Mouse (Mus musculus) intestine, postnatal 0 days (tissue): Measurements from ENCODE around the gene Capn11. TPM values are rescaled to one million over a fixed set of nuclear protein-coding genes. Genes with fewer than 3 reads are reported as not detected.

Source experiments
- ATAC-seq: fragments of 200-750 bp; cut with Nextera tagmentation; 2 replicates; pipeline ENCODE4 v1.8.0; 2017; ENCODE audit warnings: mild to moderate bottlenecking, moderate TSS enrichment, moderate library complexity
- H3K27ac ChIP-seq: fragments of 300-500 bp; sonication (generic); 2 replicates; pipeline ENCODE4 v1.5.1; 2014; ENCODE audit warnings: mild to moderate bottlenecking, low read depth, low read length, moderate library complexity
- H3K27me3 ChIP-seq: fragments of 300-500 bp; sonication (generic); replicated peaks from 2 replicates; pipeline ENCODE4 v1.6.1; 2014; ENCODE audit warnings: low read length, mixed read lengths; ENCODE audit not compliant: control insufficient read depth, insufficient read depth
- H3K36me3 ChIP-seq: fragments of 300-500 bp; sonication (generic); 2 replicates; pipeline ENCODE4 v1.6.1; 2014; ENCODE audit warnings: mild to moderate bottlenecking, moderate library complexity; ENCODE audit not compliant: control insufficient read depth, insufficient read depth
- H3K4me1 ChIP-seq: fragments of 300-500 bp; sonication (generic); replicated peaks from 2 replicates; pipeline ENCODE4 v1.6.1; 2014; ENCODE audit warnings: antibody characterized with exemption, low read length, mixed read lengths; ENCODE audit not compliant: control insufficient read depth, insufficient read depth
- H3K4me2 ChIP-seq: fragments of 300-500 bp; sonication (generic); replicated peaks from 2 replicates; pipeline ENCODE4 v1.6.1; 2014; ENCODE audit warnings: low read depth, mild to moderate bottlenecking, moderate library complexity
- H3K4me3 ChIP-seq: fragments of 300-500 bp; sonication (generic); 2 replicates; pipeline ENCODE4 v1.5.1; 2014; ENCODE audit warnings: low read depth, low read length
- H3K9ac ChIP-seq: fragments of 300-500 bp; sonication (generic); 2 replicates; pipeline ENCODE4 v1.6.1; 2014; ENCODE audit warnings: mild to moderate bottlenecking, low read depth, low read length
- H3K9me3 ChIP-seq: fragments of 300-500 bp; sonication (generic); 2 replicates; pipeline ENCODE4 v1.6.1; 2016; ENCODE audit warnings: mixed run types; ENCODE audit not compliant: control insufficient read depth
- CTCF ChIP-seq: sonication (generic); IDR thresholded peaks from 2 replicates; pipeline ENCODE4 v1.5.1; 2016; ENCODE audit warnings: low read depth, mild to moderate bottlenecking, control low read depth, antibody characterized with exemption, moderate library complexity
- WGBS: fragments of 180-500 bp; shearing (Covaris S2); extraction: QIAGEN DNeasy Blood & Tissue Kit; methylation state at CpG from one replicate; pipeline ENCODE4 v1.1.7; 2014; 5-methylcytosine and 5-hydroxymethylcytosine counted together
- polyA plus RNA-seq: library from polyadenylated mRNA; unstranded; fragments of >200 nt; fragmentation: Nextera tagmentation; extraction: Ambion mirVana; gene quantifications from 2 replicates; pipeline ENCODE4 v1.2.1, GENCODE M21; 2015

Capn11 gene
- polyA plus RNA-seq, 1 experiment from 2014 or later: not detected

- TF ChIP-seq CTCF: no peak
- Histone ChIP-seq H3K4me1 (peaks cover 15% of the 10 kb centered on the region), H3K27ac (no peak overlapping the region)
Observed at GRCm38 (mm10) chr17:45591701-45592605, 67.2 kb downstream of the Capn11 start.

GRCm38 (mm10) chr17:45590410-45590809 is 68.7 kb downstream of the Capn11 start:
- WGBS: 77% methylated on average over 6 of the region's 6 CpGs
- H3K9me3 ChIP-seq: no peaks in the 10 kb centered on the region
- no peak overlapping the region for H3K4me2 ChIP-seq
- peaks cover 15% of the 10 kb centered on the region for H3K4me1 ChIP-seq
- no peak overlapping the region for H3K9ac ChIP-seq
- H3K36me3 ChIP-seq: peaks cover 29% of the 10 kb centered on the region; the same call in 1 of the 2 replicates
- ATAC-seq: no peak
- H3K27ac ChIP-seq: no peak overlapping the region
- no peak overlapping the region for H3K4me3 ChIP-seq
- no peak for TF ChIP-seq CTCF
- H3K27me3 ChIP-seq: no peaks in the 10 kb centered on the region

More at GRCm38 (mm10) chr17:45591701-45592605, 67.2 kb downstream of the Capn11 start:
- ATAC-seq: no peak
- Histone ChIP-seq H3K27me3 (no peaks in the 10 kb centered on the region), H3K36me3 (peaks cover 26% of the 10 kb centered on the region; the same call in 1 of the 2 replicates), H3K9me3 (no peaks in the 10 kb centered on the region), H3K4me2 (peak overlapping the region; percentile 24), H3K9ac (no peak overlapping the region), H3K4me3 (no peak overlapping the region)
- WGBS: 53% methylated on average over 16 of the region's 16 CpGs

GRCm38 (mm10) chr17:45589844-45590243 is 69.3 kb downstream of the Capn11 start:
- no peak overlapping the region for H3K27ac ChIP-seq
- H3K9me3 ChIP-seq: no peaks in the 10 kb centered on the region
- WGBS: 89% methylated on average over 8 of the region's 8 CpGs
- no peak for TF ChIP-seq CTCF
- H3K4me2 ChIP-seq: no peak overlapping the region
- H3K9ac ChIP-seq: no peak overlapping the region
- H3K27me3 ChIP-seq: no peaks in the 10 kb centered on the region
- no peak overlapping the region for H3K4me3 ChIP-seq
- peaks cover 29% of the 10 kb centered on the region; the same call in 1 of the 2 replicates for H3K36me3 ChIP-seq
- ATAC-seq: no peak
- peaks cover 15% of the 10 kb centered on the region for H3K4me1 ChIP-seq

DNA sequence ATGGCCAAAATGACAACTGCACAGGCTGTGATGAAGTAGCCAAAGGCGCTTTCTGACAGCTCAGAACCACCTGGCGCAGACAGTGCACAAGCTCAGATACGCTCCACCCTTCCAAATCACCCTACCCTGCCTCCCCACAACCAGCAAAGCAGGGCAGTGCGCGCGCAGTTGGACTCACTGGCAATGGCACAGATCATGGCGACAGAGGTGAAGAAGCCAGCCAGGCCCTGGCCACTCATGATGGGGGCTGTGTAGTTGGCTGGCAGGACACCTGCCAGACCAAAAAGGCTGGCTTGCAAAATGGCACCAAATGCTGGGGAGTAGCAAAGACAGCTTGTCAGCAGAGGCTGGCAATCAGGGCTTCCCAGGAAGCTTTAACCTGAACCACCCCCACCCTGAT is 69.9 kb downstream of the Capn11 start:
- no peak overlapping the region for H3K4me3 ChIP-seq
- peaks cover 29% of the 10 kb centered on the region; the same call in 1 of the 2 replicates for H3K36me3 ChIP-seq
- 95% methylated on average over 7 of the region's 7 CpGs for WGBS
- no peak overlapping the region for H3K27ac ChIP-seq
- H3K9ac ChIP-seq: no peak overlapping the region
- H3K9me3 ChIP-seq: no peaks in the 10 kb centered on the region
- no peak for TF ChIP-seq CTCF
- H3K27me3 ChIP-seq: no peaks in the 10 kb centered on the region
- no peak overlapping the region for H3K4me2 ChIP-seq
- H3K4me1 ChIP-seq: peaks cover 14% of the 10 kb centered on the region
- ATAC-seq: no peak

DNA sequence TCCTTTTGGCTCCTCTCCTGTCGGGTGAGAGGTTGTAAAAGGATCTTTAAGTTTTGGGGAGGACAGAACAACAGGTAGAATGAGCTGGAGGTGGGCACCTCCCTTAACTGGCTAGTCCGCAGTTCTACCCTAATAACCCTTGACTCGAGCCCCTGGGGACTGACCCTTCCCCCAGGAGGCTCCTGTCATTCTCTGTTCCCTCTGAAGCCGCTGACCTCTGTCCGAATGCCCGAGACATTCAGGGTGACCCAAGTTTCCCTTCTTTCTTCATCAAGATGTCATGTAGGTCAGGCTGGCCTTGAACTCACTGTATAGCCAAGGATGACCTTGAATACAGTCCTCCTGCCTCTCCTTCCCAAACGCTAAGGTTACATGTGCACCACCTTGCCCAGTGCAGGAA is 70.8 kb downstream of the Capn11 start:
- Histone ChIP-seq H3K36me3 (peaks cover 29% of the 10 kb centered on the region; the same call in 1 of the 2 replicates), H3K4me2 (no peak overlapping the region), H3K4me1 (peaks cover 11% of the 10 kb centered on the region; the same call in 1 of the 2 replicates), H3K4me3 (no peak overlapping the region), H3K9ac (no peak overlapping the region), H3K27ac (no peak overlapping the region), H3K9me3 (no peaks in the 10 kb centered on the region), H3K27me3 (no peaks in the 10 kb centered on the region)
- 87% methylated on average over 7 of the region's 7 CpGs for WGBS
- TF ChIP-seq CTCF: no peak
- ATAC-seq: no peak

GRCm38 (mm10) chr17:45586449-45586837 is 72.7 kb downstream of the Capn11 start:
- Histone ChIP-seq H3K27ac (peak overlapping the region; percentile 41; the same call in 1 of the 2 replicates), H3K4me3 (no peak overlapping the region), H3K9ac (no peak overlapping the region), H3K27me3 (no peaks in the 10 kb centered on the region), H3K4me2 (no peak overlapping the region), H3K36me3 (peaks cover 29% of the 10 kb centered on the region; the same call in 1 of the 2 replicates), H3K9me3 (no peaks in the 10 kb centered on the region), H3K4me1 (no peaks in the 10 kb centered on the region)
- ATAC-seq: no peak
- 97% methylated on average over 3 of the region's 3 CpGs for WGBS
- TF ChIP-seq CTCF: peak; percentile 63
